Mouse (Mus musculus) midbrain, embryonic 16.5 days (tissue): ENCODE measurements around the gene Chit1. TPM values are rescaled to one million over a fixed set of nuclear protein-coding genes. Genes with fewer than 3 reads are reported as not detected.

Experiments
- ATAC-seq: fragments of 200-750 bp; cut with Nextera tagmentation; 2 replicates; pipeline ENCODE4 v1.8.0; 2017; ENCODE audit warnings: moderate TSS enrichment
- H3K27ac ChIP-seq: fragments of 300-500 bp; sonication (generic); 2 replicates; pipeline ENCODE4 v1.5.1; 2014; ENCODE audit warnings: mild to moderate bottlenecking, low read length, mixed read lengths
- H3K27me3 ChIP-seq: fragments of 300-500 bp; sonication (generic); 2 replicates; pipeline ENCODE4 v1.6.1; 2014; ENCODE audit warnings: low read depth, low read length, mixed read lengths; ENCODE audit not compliant: control insufficient read depth, insufficient read depth
- H3K36me3 ChIP-seq: fragments of 300-500 bp; sonication (generic); 2 replicates; pipeline ENCODE4 v1.6.1; 2014; ENCODE audit warnings: mild to moderate bottlenecking, low read length, moderate library complexity, mixed read lengths; ENCODE audit not compliant: control insufficient read depth, insufficient read depth
- H3K4me1 ChIP-seq: fragments of 300-500 bp; sonication (generic); 2 replicates; pipeline ENCODE4 v1.6.1; 2014; ENCODE audit warnings: mild to moderate bottlenecking, low read length, mixed read lengths; ENCODE audit not compliant: control insufficient read depth, insufficient read depth
- H3K4me2 ChIP-seq: fragments of 300-500 bp; sonication (generic); 2 replicates; pipeline ENCODE4 v1.6.1; 2014; ENCODE audit warnings: mild to moderate bottlenecking, low read length, mixed read lengths
- H3K4me3 ChIP-seq: fragments of 300-500 bp; sonication (generic); 2 replicates; pipeline ENCODE4 v1.5.1; 2014; ENCODE audit warnings: low read depth, mild to moderate bottlenecking, low read length, moderate library complexity, mixed read lengths
- H3K9ac ChIP-seq: fragments of 300-500 bp; sonication (generic); 2 replicates; pipeline ENCODE4 v1.6.1; 2014; ENCODE audit warnings: low read depth, low read length, mixed read lengths
- H3K9me3 ChIP-seq: fragments of 300-500 bp; sonication (generic); replicated peaks from 2 replicates; pipeline ENCODE4 v1.6.1; 2014; ENCODE audit warnings: mild to moderate bottlenecking, low read length, mixed read lengths; ENCODE audit not compliant: control insufficient read depth, poor library complexity, severe bottlenecking
- WGBS: fragments of 180-500 bp; shearing (Covaris S2); extraction: QIAGEN DNeasy Blood & Tissue Kit; methylation state at CpG from one replicate; pipeline ENCODE4 v1.1.7; 2014; 5-methylcytosine and 5-hydroxymethylcytosine counted together
- polyA plus RNA-seq: library from polyadenylated mRNA; unstranded; fragments of >200 nt; fragmentation: Nextera tagmentation; extraction: Ambion mirVana; gene quantifications from 2 replicates; pipeline ENCODE4 v1.2.1, GENCODE M21; 2015

Gene Chit1
- polyA plus RNA-seq, 1 experiment from 2014 or later, result 0.21 TPM

- Histone ChIP-seq H3K27me3 (no peaks in the 10 kb centered on the region), H3K4me2 (no peak overlapping the region), H3K4me1 (peaks cover 18% of the 10 kb centered on the region), H3K9me3 (no peaks in the 10 kb centered on the region), H3K9ac (no peak overlapping the region), H3K4me3 (no peak overlapping the region), H3K27ac (no peak overlapping the region), H3K36me3 (no peaks in the 10 kb centered on the region)
- 63% methylated on average over 7 of the region's 7 CpGs for WGBS
- ATAC-seq, result no peak
Observed at GRCm38 (mm10) chr1:134095033-134095612, 15.9 kb upstream of the Chit1 start.

- ATAC-seq, result no peak
- Histone ChIP-seq H3K9ac (no peak overlapping the region), H3K4me2 (no peak overlapping the region), H3K27ac (peak overlapping the region; percentile 14; the same call in 1 of the 2 replicates), H3K36me3 (no peaks in the 10 kb centered on the region), H3K4me3 (no peak overlapping the region), H3K4me1 (peaks cover 18% of the 10 kb centered on the region), H3K27me3 (no peaks in the 10 kb centered on the region), H3K9me3 (no peaks in the 10 kb centered on the region)
- 91% methylated on average over 4 of the region's 4 CpGs for WGBS
Observed at GRCm38 (mm10) chr1:134095721-134096120, 15.3 kb upstream of the Chit1 start.

- WGBS, result 18% methylated on average over 14 of the region's 14 CpGs
- H3K27me3 ChIP-seq, result no peaks in the 10 kb centered on the region
- peak; percentile 57; the same call in 1 of the 2 replicates for ATAC-seq
- H3K36me3 ChIP-seq, result no peaks in the 10 kb centered on the region
- no peak overlapping the region for H3K4me3 ChIP-seq
- H3K27ac ChIP-seq, result peak overlapping the region; percentile 68
- H3K9me3 ChIP-seq, result no peaks in the 10 kb centered on the region
- no peak overlapping the region for H3K9ac ChIP-seq
- H3K4me1 ChIP-seq, result peaks cover 18% of the 10 kb centered on the region
- H3K4me2 ChIP-seq, result no peak overlapping the region
Observed at GRCm38 (mm10) chr1:134096264-134096934, 14.6 kb upstream of the Chit1 start.

GRCm38 (mm10) chr1:134097080-134097855 is 13.8 kb upstream of the Chit1 start:
- whole genome bisulfite sequencing, result 83% methylated on average over 7 of the region's 7 CpGs
- no peak overlapping the region for H3K9ac ChIP-seq
- H3K9me3 ChIP-seq, result no peaks in the 10 kb centered on the region

GRCm38 (mm10) chr1:134097956-134098725 is 12.9 kb upstream of the Chit1 start:
- Histone ChIP-seq H3K4me1 (peaks cover 16% of the 10 kb centered on the region), H3K36me3 (no peaks in the 10 kb centered on the region), H3K4me2 (no peak overlapping the region), H3K27ac (no peak overlapping the region), H3K9me3 (no peaks in the 10 kb centered on the region), H3K4me3 (no peak overlapping the region), H3K9ac (no peak overlapping the region), H3K27me3 (no peaks in the 10 kb centered on the region)
- no peak for ATAC-seq
- WGBS, result 61% methylated on average over 13 of the region's 13 CpGs

More at GRCm38 (mm10) chr1:134097080-134097855, 13.8 kb upstream of the Chit1 start:
- no peak overlapping the region for H3K4me3 ChIP-seq
- peak overlapping the region; percentile 68; the same call in 1 of the 2 replicates for H3K27ac ChIP-seq
- H3K36me3 ChIP-seq, result no peaks in the 10 kb centered on the region
- no peaks in the 10 kb centered on the region for H3K27me3 ChIP-seq
- peaks cover 18% of the 10 kb centered on the region for H3K4me1 ChIP-seq
- no peak overlapping the region for H3K4me2 ChIP-seq
- no peak for ATAC-seq

GRCm38 (mm10) chr1:134098726-134099515 is 12.1 kb upstream of the Chit1 start:
- WGBS, result 11% methylated on average over 17 of the region's 17 CpGs
- Histone ChIP-seq H3K27ac (peak overlapping the region; percentile 70), H3K4me3 (peak overlapping the region; percentile 46), H3K9me3 (no peaks in the 10 kb centered on the region), H3K27me3 (no peaks in the 10 kb centered on the region), H3K4me2 (peak overlapping the region; percentile 88), H3K9ac (peak overlapping the region; percentile 59), H3K36me3 (no peaks in the 10 kb centered on the region), H3K4me1 (peaks cover 11% of the 10 kb centered on the region)
- ATAC-seq, result peak; percentile 73

- 0 out of 2 replicates have a peak, but pooled peaks have one; percentile 7 for ATAC-seq
- peak overlapping the region; percentile 46 for H3K4me3 ChIP-seq
- H3K27me3 ChIP-seq, result no peaks in the 10 kb centered on the region
- peak overlapping the region; percentile 59 for H3K9ac ChIP-seq
- H3K4me1 ChIP-seq, result peaks cover 11% of the 10 kb centered on the region
- H3K4me2 ChIP-seq, result peak overlapping the region; percentile 88
- WGBS, result 25% methylated on average over 12 of the region's 12 CpGs
- no peaks in the 10 kb centered on the region for H3K36me3 ChIP-seq
- H3K9me3 ChIP-seq, result no peaks in the 10 kb centered on the region
- peak overlapping the region; percentile 70 for H3K27ac ChIP-seq
Observed at GRCm38 (mm10) chr1:134099516-134100235, 11.4 kb upstream of the Chit1 start.
